Mouse (Mus musculus) spleen, postnatal 4 days (tissue): ENCODE data around the gene Ccdc92.

Experiments used
- DNase-seq, 2 experiments: peaks; one replicate each; pipeline ENCODE4 v3.0.0; 2022; ENCODE audit warnings: low spot score in 2 of 2

The Ccdc92 gene

DNA sequence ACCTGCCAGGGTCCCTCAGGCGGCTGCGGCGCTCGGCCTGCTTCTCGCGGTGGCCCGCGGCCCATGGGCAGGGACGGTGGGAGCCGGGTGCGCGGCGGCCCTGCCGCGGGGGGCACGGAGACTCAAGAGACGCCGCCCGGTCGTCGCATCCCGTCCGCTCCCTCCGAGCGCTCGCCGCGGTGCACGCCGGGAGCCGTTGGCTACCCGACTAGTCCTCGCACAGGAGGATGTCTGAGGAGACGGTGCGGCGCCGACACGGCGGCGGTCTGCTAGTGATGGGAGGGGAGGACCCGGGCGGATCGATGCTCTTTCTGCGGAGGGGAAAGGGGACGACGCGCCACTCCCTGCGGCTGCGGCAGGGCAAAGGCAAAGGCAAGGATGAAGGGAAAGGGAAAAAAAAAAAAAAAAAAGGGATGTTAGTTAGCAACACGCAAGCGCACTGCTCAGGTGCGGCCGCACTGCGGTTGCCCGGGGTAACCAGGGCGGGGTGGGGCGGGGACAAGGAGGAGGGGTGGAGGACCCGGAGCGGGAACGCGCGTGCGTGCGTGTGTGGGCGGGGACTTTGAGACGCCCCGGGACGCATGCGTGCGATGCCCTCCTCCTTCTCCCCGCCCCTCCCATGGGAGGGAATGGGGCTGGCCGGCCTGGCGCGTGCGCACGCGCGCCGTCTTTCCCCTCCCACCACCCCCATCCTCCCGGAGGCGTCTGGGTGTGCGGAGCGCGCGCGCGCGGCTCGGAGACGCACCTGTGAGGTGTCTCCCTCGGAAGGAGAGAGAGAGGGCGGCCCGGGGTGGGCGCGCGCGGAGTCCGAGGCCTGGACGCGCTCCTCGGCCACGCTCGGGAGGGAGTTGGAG is at the start of gene Ccdc92, which contains the start of gene Zfp664:
TSS of gene Ccdc92 (minus strand) at position 412 of the 854 bp plus-strand sequence.
TSS of gene Zfp664 (plus strand) at position 679 of the 854 bp plus-strand sequence.
- peak; percentile 96 to 97 for DNase-seq

DNA sequence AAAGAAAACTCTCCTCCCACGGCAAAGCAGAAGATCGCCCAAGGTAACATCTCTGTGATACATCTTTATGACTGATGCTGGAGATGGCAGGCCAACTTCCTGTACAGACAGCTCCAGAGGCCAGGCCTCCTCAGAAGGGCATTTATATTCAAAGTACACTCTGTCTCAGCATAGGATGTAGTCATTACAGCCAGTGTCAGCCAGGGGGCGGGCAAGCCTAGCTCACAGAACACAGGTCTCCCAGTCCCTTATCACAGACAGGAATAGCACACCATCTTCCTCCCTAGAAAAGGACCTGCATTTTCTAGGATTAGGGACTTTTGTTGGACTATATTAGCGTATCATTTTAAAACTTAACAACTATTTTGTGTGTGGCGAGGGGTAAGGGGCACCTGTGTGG is 46.6 kb upstream of the Ccdc92 start:
- DNase-seq: peak; percentile 64 to 82

DNA sequence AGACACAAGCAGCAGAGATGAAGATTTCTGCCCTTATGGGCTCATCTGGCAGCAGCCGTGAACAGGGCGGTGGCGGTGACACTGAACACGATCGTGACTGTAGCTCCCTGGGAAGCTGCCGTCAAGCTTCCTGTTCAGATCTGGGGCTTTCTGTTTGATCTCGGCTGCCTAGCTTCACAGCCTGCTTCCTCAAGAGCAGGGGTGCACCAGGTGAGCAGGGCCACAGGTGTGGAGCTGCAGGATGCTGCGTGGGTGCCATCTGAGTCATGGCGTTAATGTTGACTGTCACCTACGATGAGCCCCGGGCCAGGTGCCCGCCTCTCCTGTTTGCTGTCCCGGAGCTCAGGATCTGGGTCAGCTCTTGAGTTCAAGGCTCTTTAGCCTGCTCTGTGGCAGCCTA is 44.7 kb upstream of the Ccdc92 start:
- no peak for DNase-seq

DNA sequence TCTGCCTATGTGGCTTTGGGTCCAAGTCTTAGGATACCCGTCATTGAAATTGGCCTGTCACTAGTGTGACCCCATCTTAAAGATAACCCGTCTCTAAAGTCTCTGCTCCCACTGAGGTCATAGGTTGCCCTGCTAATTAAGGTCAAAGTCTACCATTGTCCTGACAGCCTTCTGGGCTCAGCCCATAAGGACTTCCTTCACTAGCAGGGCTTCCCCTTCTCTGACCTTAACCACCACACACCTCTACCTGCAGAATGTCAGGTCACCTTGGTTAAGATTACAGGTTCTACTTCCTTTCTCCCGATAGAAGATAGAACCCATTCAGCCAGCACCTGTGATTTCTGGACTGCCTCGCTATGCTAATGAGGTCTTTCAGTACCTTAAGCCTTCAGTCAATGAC is 41.6 kb upstream of the Ccdc92 start:
- DNase-seq: no peak

DNA sequence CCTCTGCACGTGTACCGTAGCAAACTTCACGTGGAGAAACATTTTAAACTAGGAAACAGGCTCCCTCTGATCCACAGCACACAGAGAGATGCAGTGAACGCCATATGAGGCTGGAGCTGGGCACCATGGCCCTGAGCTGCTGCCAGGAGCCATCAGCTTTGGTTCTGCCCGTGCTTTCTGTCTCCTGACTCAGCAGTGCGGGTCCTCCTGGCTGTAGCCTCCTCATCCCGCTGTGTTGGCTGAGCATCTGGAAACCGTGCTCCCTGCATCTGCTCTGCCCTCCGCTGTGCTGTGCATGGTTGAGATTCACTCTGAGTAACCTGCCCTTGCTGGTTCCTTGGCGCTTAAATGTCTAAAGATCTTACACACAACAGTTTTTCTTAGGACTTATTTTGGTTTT is 40.0 kb upstream of the Ccdc92 start:
- no peak for DNase-seq

DNA sequence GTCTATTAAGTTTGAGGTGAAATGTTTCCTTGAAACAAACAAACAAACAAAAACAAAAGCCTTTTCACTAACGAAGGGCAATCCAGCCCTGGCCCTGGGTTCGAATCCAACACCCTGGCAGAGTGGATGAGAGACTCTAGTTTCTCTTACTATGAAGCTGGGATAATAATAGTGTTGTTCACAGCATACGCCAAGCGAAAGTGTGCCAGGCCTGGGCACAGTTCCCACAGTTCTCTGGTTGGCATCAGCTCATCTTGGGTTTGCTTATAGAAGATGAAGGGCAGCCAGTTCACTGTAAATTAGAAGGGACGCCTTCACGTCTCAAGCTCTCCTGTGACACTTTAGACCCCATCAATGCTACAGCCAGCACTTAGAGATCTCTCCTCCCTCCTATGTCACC is 39.5 kb upstream of the Ccdc92 start:
- no peak for DNase-seq

DNA sequence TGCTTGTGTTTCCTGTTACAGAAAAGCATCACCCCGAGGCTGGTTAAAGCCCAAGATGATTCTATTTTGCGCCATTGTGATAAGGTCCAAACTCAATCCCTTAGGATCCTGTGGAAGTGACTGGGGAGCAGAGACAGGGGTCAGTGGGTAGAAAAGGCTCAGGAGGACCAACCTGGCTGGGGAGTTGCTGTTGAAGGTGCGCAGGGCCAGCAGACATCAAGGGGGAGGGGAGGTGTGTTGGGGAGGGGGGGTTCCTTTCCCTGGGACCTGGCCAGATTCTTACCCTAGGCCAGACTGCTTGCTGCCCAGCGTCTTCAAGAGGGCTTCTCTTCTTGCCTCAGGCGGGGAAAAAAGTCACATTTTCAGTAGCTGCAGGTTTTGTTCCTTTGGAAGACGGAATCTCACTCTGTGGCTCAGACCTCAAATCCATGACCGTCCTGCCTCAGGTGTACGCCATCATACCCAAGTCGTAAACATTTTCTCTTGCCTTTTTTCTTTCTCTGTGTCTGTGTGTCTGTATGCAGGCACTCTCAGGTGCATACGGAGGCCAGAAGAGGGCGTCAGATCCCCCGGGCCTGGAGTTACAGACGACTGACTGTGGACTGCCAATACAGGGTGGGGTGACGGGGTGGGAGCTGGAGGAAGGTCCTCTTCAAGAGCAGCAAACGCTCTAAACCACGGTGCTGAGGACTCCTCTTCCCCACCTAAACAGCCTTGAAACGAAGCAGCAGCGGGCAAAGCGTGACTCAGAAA is 38.7 kb upstream of the Ccdc92 start:
- DNase-seq: no peak

DNA sequence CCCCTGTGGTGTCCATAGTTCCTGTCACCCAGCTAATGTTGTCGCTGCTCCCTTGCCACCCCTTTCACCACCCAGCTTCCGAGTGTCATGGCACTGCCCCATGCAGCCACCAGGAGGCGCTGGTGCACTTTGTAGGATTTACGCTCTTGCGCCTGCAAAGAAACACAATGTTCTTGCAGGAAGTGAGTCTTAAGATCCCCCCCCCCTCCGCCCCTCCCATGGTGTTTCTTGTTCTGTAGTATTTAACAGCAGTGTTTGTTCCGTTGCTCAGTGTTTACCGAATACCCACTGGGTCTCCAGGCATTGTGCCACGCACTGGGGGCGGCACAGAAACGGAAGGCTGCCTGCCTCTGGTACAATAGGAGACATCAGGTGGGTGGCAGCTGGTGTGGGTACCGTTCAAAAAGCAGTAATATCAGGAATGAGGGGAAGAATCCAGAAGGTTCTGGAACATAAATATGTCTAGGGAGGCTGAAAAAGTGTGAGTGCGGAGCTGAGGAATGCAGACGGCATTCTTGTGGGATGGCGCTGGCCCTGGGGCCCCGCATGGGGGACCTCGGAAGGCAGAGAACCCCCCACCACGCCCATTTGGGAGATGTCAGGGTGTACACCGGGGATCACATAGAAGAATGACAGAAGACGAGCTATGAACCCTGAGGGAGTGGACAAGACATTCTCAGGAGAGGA is 37.9 kb upstream of the Ccdc92 start:
- peak; percentile 78 to 94 for DNase-seq

DNA sequence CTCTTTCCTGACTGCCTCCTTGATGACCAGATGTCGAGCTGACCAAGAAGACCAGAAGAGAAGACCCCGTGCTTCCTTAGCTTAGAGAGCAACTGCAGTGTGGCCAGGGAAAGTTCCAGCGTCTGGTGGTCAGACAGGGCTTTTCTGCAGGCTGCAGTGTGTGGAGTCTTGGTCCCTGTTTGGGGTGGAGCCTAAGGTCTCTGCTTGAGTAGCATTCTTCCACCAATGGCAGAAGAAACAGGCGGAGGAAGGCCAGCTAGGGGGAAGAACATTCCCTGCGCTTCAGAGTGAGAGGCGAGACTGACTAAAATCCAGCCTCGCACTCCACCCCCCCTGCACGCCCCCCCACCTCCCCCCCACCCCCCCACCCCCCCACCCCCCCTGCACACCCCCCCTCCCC is 33.9 kb upstream of the Ccdc92 start:
- no peak for DNase-seq

DNA sequence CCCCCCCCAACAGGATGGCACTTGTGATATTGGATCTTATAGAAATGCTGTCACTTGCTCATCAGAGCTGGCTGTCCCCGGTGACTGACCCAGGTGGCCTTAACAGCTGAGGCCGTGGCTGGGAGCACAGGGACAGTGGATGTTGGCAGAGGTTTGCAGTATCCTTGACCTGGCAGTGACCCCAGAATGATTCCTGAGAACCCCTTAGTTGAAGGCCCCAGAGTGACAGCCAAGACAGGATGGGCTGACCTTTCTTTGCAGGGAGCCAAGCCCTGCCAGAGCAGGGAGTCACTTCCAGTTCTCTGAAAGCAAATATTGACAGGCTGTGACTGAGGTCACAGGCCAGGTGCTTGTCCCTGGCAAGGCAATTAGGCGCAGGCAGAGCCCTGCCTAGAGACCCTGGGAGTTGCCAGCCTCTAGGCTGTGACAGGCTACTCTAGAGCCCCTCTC is 29.7 kb upstream of the Ccdc92 start:
- no peak for DNase-seq

DNA sequence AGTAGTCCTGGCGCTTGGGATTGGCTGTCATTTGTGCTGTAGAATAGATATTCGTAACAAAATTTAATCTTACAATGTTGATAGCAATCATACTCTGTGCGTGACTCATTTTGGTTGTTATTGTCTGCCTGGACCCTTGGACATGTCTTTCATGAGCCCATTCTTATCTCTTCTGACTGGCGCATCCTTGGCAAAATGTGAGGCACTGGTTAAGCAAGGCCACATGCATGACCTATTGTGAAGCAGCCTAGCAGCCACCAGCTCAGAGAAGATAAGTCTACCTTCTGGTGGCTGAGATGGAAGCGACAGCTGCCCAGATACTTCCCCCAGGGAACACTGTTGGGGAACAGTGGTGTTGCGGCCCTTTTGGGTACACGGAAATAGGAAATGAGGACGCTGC is 26.4 kb upstream of the Ccdc92 start:
- no peak for DNase-seq

DNA sequence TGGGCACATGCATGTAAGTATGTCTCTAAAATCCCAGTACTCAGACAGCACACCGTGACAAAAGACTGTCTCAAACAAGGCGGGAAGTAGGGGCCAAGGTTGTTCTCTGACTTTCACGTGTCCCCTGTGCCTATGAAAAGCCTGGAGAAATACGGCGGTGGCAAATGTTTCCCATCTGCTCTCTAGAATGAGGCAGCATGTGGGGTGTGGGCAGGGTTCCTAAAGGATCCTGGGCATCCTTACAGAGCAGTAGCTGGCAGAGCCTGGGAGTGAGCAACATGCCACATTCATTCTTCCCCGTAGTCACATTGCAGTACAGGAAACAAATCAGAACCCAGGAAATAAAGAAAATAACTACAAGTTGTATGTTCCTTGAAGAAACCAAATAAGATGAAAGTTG is 21.7 kb upstream of the Ccdc92 start:
- no peak for DNase-seq

DNA sequence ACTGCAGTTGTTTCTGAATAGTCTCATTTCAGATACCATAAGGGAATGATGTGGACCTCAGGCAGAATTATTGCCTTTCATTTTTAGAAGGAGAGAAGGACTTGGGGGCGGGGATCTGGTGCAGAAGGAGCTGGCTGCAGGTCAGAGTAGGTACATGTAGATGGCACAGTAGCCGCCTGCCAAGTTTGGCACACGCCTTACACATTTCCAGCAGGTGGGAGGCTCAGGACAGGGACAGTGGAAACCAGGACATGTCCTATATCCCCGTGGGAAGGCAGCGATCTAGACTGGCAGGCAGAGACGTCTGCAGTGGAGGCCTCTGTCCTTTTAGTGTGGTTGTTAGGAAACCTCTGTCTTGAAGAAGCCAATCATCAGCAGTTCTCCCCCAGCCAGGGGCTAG is 17.6 kb upstream of the Ccdc92 start:
- DNase-seq: no peak

DNA sequence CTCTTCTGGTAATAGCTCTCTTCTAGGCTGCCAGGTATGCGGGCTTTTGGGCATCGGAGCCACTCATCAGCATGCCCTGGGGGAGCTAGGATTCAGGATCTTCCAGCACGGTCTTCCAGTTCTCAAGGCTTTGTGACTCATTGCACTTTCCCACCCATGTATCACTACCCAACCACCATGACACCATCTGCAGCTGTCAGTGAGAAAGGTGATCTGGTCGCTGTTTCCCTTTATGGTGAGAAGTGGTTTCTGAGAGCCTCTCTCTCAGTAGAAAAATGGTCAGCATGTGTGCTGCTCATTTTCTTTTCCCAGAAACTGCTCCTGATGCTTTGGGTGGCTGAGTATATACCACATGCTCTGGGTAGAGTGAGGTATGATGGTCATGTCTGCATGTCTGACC is 17.0 kb upstream of the Ccdc92 start:
- no peak for DNase-seq

DNA sequence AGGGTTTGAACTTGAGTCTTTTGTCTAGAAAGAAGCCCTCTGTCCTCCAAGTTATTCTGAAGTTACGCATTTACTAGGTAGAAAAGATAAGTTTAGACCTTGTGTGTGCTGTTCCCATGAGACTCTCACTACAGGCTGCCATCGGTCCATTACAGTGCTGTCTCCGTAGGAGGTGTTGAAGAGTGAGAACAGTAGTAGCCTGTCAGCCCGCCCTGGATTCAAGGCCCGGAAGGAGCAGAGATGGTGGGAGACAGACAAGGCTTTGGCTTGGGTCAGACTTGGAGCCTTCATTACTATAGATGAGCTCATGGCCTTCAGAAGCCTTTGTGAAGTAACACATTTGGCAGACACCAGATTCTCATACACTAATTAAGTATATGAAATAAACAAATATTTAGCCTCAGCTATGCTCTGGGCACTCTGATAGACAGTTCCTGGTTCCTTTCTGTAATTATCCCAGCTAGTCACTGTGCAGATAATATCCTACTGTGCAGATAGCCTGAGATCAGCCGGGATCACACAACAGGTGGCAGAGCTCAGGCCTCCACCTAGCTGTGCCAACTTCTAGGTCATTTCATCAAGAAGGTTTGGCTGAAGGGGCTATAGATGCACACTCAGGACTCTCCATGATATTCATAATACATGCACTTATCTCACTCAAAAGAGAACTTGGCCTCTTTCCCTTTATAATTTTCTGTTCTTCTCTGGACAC is 11.8 kb upstream of the Ccdc92 start:
- DNase-seq: no peak

DNA sequence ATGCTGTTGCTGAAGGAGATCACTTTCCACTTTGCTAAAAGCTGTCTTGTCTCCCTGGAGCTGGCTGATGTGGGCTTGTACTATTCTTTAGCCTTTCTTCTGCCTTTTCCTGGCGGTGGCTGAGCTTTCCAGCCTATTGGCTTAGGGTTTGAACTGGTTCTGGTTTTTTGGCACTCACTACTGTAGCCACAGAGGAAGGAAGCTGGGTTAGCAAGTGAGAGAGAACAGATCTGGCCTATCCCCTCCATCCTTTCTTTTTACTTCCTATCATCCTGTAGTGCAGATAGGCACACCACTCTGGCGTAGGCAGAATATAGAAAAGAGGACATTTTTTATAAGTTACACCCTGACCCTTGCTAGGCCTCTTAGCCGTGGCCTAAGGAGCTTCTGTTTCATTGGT is 10.9 kb upstream of the Ccdc92 start:
- no peak for DNase-seq

DNA sequence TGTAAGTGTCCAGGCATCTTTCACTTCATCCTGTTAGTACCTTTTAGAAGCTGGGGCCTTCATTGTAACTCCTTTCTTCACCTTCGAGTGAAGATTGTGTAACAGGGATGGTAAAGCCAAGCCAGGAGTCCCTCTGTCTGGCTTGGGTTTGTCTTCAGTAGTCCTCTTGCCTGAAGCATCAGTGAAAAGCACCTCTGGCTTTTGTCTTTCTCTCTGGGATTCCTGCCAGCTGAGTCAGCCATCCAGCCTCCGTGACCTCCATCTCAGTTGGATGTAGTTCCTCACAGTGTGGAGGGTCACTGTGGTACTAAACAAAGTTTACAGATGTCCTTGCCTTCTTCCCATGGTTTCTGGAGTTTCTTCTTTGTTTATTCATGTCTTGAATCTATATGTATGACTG is 9.8 kb upstream of the Ccdc92 start:
- DNase-seq: no peak

DNA sequence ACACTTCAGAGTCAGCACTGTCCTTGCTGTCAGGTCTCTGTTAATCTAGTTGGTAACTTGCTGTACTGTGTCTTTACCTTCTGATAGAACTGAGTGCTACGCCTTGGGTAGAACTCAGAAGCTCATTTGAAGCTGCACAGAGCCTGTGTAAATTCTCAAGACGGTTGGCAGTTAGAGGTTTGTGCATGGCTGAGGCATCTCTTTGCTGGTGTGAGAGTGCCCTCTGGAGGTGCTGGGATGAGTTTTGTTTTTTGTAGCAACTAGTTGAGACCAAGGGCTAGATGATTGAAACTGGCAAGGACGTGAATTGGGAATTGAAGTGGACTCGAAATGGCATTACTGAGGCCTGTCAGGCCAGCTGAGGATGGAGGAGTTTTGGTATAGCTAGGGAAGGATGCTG is 6.8 kb upstream of the Ccdc92 start:
- peak in 1 of 2 experiments; percentile 45 for DNase-seq

DNA sequence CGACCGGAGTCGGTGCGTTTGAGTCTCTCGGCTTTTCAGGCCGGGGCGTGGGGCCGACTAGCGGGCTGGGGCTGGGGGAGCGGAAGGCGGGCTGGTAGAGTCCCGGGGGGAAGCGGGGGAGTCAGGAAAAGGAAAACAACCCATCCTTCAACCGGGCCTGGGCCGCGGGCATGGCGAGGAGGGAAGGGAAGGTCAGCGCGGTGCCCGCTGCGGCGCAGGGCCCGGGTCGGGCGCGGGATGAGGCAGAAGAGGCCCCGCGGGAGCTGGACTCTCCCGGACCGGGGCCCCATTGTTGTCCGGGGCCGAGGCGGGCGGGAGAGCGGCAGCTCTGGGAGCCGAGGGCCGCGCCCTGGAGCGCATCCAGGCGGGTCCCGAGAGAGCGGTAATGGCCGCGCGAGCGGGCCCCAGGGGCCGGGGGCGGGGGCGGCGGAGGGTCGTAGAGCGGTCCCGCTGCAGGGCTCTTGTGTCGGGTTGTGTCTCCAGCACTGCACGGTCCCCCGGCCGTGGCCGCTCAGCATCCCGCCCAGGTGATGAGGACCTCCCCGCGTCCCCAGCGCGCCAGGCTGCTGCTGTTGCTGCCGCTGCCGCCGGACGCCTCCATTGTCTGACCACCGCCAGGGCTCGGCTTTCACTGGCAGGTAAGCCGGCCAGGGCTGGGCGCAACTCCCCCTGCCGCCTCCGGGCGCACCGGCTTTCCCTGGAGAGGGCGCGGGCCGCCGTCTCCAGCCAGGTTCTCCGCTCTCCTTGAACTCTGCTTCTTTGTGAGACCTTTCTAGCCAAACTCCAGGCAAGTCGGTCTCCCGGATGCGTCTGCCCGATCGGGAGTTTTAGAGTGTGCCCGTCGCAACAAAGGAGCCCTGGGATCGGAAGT is 882 bp upstream of the Ccdc92 start:
- peak; percentile 26 to 72 for DNase-seq

DNA sequence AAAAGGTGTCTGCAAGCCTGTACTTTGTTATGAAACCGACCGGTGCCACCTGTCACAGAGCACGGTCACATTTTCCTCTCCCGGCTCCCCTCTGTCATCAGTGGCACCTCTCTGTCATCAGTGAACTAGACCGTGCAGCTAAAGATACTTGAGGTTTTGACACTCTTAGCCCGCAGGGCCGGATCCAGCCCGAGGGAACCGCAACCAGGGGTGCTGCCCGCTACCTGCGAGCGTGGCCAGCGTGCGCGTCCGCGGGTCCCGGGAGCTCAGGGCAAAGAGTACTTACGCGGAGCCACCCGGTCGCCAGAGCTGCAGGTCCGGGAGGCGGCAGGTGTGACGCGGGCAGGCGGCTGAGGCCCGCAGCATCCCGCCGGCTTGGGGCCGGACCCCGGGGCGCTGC is 761 bp downstream of the Ccdc92 start:
- DNase-seq: peak; percentile 20 to 66

DNA sequence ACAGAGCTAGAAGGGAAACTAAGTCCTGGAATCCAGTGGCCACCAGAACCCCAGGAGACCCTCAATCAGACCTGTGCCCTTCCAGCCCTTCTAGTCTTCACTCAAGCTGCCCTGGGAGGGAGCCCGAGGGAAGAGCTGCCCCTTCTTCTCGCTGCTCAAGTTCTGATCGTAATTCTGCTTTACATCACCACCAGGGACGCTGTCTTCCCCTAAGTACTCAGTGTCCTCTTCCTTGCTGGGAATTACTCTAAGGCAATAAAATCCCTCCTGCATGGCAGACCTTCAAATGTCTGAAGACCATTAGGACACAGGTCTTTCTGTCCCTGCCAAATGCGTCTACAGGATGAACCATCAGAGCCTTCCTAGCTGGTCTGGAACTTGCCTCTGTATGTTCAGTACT is 2.2 kb downstream of the Ccdc92 start:
- DNase-seq: no peak
